Mouse (Mus musculus) liver, embryonic 14.5 days (tissue): ENCODE measurements at regions not wholly inside any gene's neighbourhood (a gene's known extent, or its start where the extent isn't known, plus 50 kb on each side); places are given as distances from the start of the nearest gene placed in this dataset.

Experiments
- CTCF ChIP-seq: IDR thresholded peaks from 2 replicates; pipeline ENCODE4 v1.5.1; 2016; ENCODE audit warnings: antibody characterized with exemption, low read depth, control low read depth
- EP300 ChIP-seq: IDR thresholded peaks from 2 replicates; pipeline ENCODE4 v1.6.1; 2016; ENCODE audit warnings: antibody characterized with exemption, low read depth

DNA sequence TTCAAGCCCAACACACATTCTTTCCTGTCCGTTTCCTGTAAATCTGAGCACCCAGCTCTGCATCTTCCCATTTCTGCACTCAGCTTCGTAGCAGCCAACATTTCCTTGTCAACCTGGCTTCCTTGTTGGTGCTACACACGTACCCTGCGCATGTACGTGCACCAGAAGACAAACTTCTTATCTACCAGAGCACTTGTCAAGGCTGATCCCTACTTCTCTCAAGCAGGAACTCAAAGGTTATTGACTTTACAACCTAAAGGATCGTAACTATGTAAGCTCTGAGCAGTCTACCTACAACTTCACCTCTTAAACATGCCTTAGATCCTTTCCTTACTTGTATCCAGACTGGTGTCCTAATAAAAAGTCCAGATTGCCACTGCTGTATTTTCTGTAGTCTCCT lies 445.4 kb downstream of the Adgrl2 start:
- no peak for TF ChIP-seq CTCF
- TF ChIP-seq EP300: no peak
